Mouse (Mus musculus) small intestine, adult 2 months (tissue): ENCODE data around the gene Zfp110.

Source experiments
- CTCF ChIP-seq: fragments of 200-500 bp; IDR thresholded peaks from 2 replicates; pipeline ENCODE4 v1.5.1; 2012; ENCODE audit warnings: low read depth, mild to moderate bottlenecking, control low read depth, inconsistent platforms, low read length, moderate library complexity, mixed read lengths; ENCODE audit not compliant: insufficient replicate concordance, insufficient read length; ENCODE audit errors: extremely low read depth
- POLR2A ChIP-seq: fragments of 200-500 bp; IDR thresholded peaks from 2 replicates; pipeline ENCODE4 v1.6.1; 2012; ENCODE audit warnings: low read depth, mild to moderate bottlenecking, control low read depth, inconsistent platforms, low read length, moderate library complexity

- TF ChIP-seq POLR2A (no peak), CTCF (no peak)
Measured at GRCm38 (mm10) chr7:12897655-12898410, 63.3 kb downstream of the Zfp110 start, which contains the start of gene Zscan22.
